Mouse (Mus musculus) midbrain, embryonic 11.5 days (tissue): Measurements from ENCODE around the gene Trim2. TPM values are rescaled to one million over a fixed set of nuclear protein-coding genes. Genes with fewer than 3 reads are reported as not detected.
A peak's percentile ranks its signal among the peaks of the same experiment; 100 is the strongest.

Experiments
- ATAC-seq: fragments of 200-750 bp; cut with Nextera tagmentation; 2 replicates; pipeline ENCODE4 v1.8.0; 2017; ENCODE audit warnings: moderate TSS enrichment, moderate library complexity; ENCODE audit not compliant: low FRiP score
- DNase-seq: peaks from one replicate; pipeline ENCODE4 v3.0.0; 2015; ENCODE audit warnings: low spot score; ENCODE audit errors: missing footprints
- H3K27ac ChIP-seq: fragments of 300-500 bp; sonication (generic); 2 replicates; pipeline ENCODE4 v1.5.1; 2014; ENCODE audit warnings: low read depth, low read length
- H3K27me3 ChIP-seq: fragments of 300-500 bp; sonication (generic); 2 replicates; pipeline ENCODE4 v1.6.1; 2014; ENCODE audit warnings: mild to moderate bottlenecking, low read length, moderate library complexity, mixed read lengths; ENCODE audit not compliant: control insufficient read depth, insufficient read depth
- H3K36me3 ChIP-seq: fragments of 300-500 bp; sonication (generic); 2 replicates; pipeline ENCODE4 v1.6.1; 2014; ENCODE audit warnings: mild to moderate bottlenecking, low read length, moderate library complexity, mixed read lengths; ENCODE audit not compliant: control insufficient read depth, insufficient read depth
- H3K4me1 ChIP-seq: fragments of 300-500 bp; sonication (generic); 2 replicates; pipeline ENCODE4 v1.6.1; 2014; ENCODE audit warnings: low read length; ENCODE audit not compliant: control insufficient read depth, insufficient read depth
- H3K4me2 ChIP-seq: fragments of 300-500 bp; sonication (generic); 2 replicates; pipeline ENCODE4 v1.6.1; 2014; ENCODE audit warnings: mild to moderate bottlenecking, moderate library complexity
- H3K4me3 ChIP-seq: fragments of 300-500 bp; sonication (generic); 2 replicates; pipeline ENCODE4 v1.5.1; 2014; ENCODE audit warnings: low read depth, low read length
- H3K9ac ChIP-seq: fragments of 300-500 bp; sonication (generic); 2 replicates; pipeline ENCODE4 v1.6.1; 2014; ENCODE audit warnings: low read length
- H3K9me3 ChIP-seq: fragments of 300-500 bp; sonication (generic); 2 replicates; pipeline ENCODE4 v1.6.1; 2016; ENCODE audit warnings: low read length; ENCODE audit not compliant: control insufficient read depth
- WGBS: fragments of 180-500 bp; shearing (Covaris S2); extraction: QIAGEN DNeasy Blood & Tissue Kit; methylation state at CpG from one replicate; pipeline ENCODE4 v1.1.7; 2014; 5-methylcytosine and 5-hydroxymethylcytosine counted together
- polyA plus RNA-seq: library from polyadenylated mRNA; unstranded; fragments of >200 nt; fragmentation: Nextera tagmentation; extraction: Ambion mirVana; gene quantifications from 2 replicates; pipeline ENCODE4 v1.2.1, GENCODE M21; 2014

Trim2 gene
- polyA plus RNA-seq, 1 experiment from 2014 or later = 128 TPM

DNA sequence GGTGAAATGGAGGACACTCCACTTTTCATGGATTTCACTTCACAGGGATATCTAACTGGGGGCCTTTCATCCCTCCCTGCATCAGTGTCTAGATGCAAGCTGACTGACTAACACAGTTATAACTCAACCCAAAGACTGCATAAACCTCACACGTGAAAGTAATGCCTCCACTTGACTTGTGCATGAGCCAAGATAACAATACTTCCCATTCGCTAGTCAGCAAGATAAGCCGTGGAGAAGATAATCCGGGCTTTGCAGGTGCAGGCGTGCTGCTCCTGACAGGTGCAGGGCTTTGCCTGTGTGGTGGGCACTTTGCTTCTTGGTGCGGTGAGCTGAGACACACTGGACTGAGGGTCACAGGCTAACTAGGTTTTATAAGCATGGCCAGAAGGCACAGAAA, 74.4 kb downstream of the Trim2 start:
- no peak overlapping the region for H3K4me3 ChIP-seq
- peaks cover 3% of the 10 kb centered on the region; the same call in 1 of the 2 replicates for H3K9me3 ChIP-seq
- no peaks in the 10 kb centered on the region for H3K36me3 ChIP-seq
- H3K4me2 ChIP-seq = no peak overlapping the region
- 83% methylated on average over 6 of the region's 6 CpGs for WGBS
- H3K27me3 ChIP-seq = no peaks in the 10 kb centered on the region
- no peak for ATAC-seq
- no peak overlapping the region for H3K9ac ChIP-seq
- peaks cover 16% of the 10 kb centered on the region for H3K4me1 ChIP-seq
- no peak for DNase-seq
- H3K27ac ChIP-seq = no peak overlapping the region

DNA sequence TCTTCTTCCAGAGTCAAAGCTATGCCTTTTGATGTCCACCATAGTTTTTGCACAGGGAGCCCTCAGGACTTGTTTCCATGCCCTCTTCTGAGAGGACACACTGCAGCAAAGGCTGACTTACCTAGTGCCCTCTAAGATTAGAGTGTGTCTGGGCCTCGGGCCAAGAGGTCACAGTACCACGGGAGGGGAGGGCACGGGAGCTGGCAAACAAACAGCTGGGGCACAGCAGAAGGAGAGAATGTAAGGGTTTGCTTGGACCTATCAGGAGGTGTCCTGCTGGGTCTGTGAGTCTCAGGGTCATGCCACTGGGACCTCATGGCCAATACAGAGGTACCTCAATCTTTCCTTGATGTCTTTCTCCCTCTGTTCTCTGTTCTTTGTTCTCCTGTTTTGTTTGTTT, 75.7 kb downstream of the Trim2 start:
- Histone ChIP-seq H3K27ac (no peak overlapping the region), H3K27me3 (no peaks in the 10 kb centered on the region), H3K36me3 (no peaks in the 10 kb centered on the region), H3K9ac (no peak overlapping the region), H3K9me3 (peaks cover 3% of the 10 kb centered on the region; the same call in 1 of the 2 replicates), H3K4me3 (no peak overlapping the region), H3K4me2 (no peak overlapping the region), H3K4me1 (peaks cover 16% of the 10 kb centered on the region)
- WGBS = 4% methylated on average over 3 of the region's 3 CpGs
- no peak for ATAC-seq
- no peak for DNase-seq

DNA sequence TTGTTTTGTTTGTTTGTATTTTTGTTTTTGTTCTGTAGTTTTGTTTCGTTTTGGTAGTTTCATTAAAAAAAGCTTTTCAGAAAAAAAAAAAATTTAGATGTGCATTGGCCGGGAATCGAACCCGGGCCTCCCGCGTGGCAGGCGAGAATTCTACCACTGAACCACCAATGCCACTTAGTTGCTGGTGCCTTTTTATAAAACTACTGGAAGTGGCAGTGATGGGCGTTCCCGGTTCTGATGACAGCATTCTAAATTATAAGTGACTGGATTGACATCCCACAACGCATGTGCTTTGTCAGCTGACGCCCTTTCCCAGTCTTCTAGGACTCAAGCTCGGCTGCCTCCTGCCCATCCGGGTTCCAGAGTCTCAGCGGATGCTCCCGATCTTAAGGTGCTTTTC, 77.8 kb downstream of the Trim2 start:
- Histone ChIP-seq H3K4me2 (peak overlapping the region; percentile 58; the same call in 1 of the 2 replicates), H3K27ac (no peak overlapping the region), H3K4me3 (no peak overlapping the region; the same call in 1 of the 2 replicates), H3K9ac (no peak overlapping the region), H3K36me3 (no peaks in the 10 kb centered on the region), H3K9me3 (peaks cover 3% of the 10 kb centered on the region; the same call in 1 of the 2 replicates), H3K4me1 (peaks cover 16% of the 10 kb centered on the region), H3K27me3 (no peaks in the 10 kb centered on the region)
- no peak for DNase-seq
- WGBS = 10% methylated on average over 15 of the region's 15 CpGs
- 0 out of 2 replicates have a peak, but pooled peaks have one; percentile 52 for ATAC-seq

DNA sequence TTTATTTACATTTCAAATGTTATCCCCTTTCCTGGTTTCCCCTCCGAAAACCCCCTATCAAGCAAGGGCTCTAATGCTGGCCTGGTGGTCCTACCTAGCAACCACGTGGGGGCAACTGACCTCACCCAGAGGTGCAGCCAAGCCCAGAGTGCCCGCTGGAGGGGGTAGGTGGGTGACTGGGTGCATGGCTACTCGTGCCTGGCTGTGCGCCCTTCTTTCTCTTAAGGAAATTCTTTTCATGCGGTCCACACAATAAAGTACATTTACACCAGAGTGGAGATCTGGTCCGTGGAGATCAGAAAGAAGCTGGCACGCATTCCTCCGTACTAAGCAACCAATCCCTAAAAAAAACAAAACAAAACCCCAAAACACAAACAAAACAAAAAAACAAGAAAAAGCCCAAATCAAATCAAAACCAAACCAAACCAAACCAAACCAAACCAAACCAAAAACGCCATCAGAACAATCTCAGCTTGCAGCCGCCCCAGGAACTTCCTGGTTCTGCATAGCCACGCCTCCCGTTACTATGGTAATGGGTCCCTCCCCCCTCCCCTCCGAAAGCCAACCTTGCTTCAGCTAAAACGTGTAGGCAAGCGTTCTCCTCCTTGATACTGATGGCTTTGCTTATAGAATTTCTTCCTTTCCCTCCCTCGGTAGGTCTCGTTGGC, 78.3 kb downstream of the Trim2 start:
- H3K9me3 ChIP-seq = no peaks in the 10 kb centered on the region
- peaks cover 16% of the 10 kb centered on the region for H3K4me1 ChIP-seq
- H3K27me3 ChIP-seq = no peaks in the 10 kb centered on the region
- no peaks in the 10 kb centered on the region for H3K36me3 ChIP-seq
- H3K4me2 ChIP-seq = peak overlapping the region; percentile 58
- H3K27ac ChIP-seq = no peak overlapping the region
- H3K4me3 ChIP-seq = peak overlapping the region; percentile 37
- DNase-seq (peak; percentile 97), ATAC-seq (peak; percentile 86)
- peak overlapping the region; percentile 51 for H3K9ac ChIP-seq
- under 1% methylated on average over 18 of the region's 18 CpGs for WGBS

DNA sequence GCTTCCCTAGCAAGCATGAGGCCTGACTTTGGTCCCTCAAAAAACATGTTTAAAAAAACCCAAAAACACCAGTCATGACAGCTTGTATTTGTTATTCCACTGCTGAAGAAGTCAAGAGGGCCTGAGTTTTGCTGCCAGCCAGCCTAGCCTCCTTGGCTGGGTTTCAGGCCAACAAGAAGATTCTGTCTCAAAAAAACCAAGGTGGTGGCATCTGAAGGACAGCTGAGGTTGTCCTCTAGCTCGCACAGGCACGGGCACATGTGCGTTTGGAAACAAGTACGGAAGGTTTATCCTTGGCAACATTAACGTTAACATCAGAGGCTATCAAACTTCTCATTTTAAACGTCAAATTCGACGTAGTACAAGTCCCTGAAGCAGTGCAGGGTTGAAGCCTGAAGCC, 79.0 kb downstream of the Trim2 start:
- Histone ChIP-seq H3K27ac (no peak overlapping the region), H3K4me3 (no peak overlapping the region), H3K9ac (no peak overlapping the region), H3K27me3 (no peaks in the 10 kb centered on the region), H3K36me3 (no peaks in the 10 kb centered on the region), H3K9me3 (no peaks in the 10 kb centered on the region), H3K4me1 (peaks cover 16% of the 10 kb centered on the region), H3K4me2 (no peak overlapping the region)
- ATAC-seq (no peak), DNase-seq (no peak)
- 35% methylated on average over 8 of the region's 8 CpGs for WGBS

DNA sequence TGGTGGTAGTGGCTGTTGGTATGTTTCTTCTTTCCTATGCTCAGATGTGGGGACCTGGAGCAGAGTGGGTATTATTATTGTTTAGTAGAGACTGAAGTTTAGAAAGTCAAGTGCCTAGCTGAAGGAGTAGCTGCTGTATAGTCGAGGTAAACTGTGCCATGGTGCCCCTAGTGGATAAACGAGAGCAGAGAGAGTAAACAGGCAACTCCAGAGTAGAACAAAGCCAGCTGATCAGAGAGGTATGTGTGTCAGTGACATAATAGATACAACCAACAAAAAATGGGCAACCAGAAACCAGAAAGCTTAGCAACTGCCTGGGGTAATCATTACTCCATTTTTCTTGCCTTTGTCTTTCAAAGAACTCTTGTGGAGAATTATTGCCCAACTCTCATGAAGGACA, 81.7 kb downstream of the Trim2 start:
- H3K9ac ChIP-seq = no peak overlapping the region
- WGBS = 15% methylated on average over 2 of the region's 2 CpGs
- peaks cover 14% of the 10 kb centered on the region for H3K4me1 ChIP-seq
- no peaks in the 10 kb centered on the region for H3K9me3 ChIP-seq
- H3K4me2 ChIP-seq = no peak overlapping the region
- H3K36me3 ChIP-seq = no peaks in the 10 kb centered on the region
- no peak for ATAC-seq
- H3K4me3 ChIP-seq = no peak overlapping the region
- no peaks in the 10 kb centered on the region for H3K27me3 ChIP-seq
- no peak for DNase-seq
- no peak overlapping the region for H3K27ac ChIP-seq

DNA sequence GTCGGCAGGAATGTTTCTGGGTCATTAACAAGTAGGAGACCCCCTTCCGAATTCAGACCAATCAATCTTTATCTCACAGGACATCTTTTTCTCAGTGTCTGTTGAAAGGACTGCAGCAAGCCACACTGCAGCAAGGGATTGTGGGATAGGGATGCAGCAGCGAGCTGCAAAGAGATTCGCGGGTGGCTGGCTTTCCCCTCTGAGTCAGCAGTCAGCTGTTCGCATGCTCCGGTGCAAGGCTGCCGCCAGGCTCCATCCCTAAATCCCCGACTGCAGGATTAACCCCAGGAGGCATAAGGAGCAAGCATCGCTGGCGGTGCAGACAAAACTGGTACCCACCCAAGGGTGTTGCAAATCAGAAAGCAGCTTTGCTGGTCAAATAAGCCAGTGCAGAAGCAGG, 85.9 kb downstream of the Trim2 start:
- peak overlapping the region; percentile 72 for H3K9ac ChIP-seq
- ATAC-seq = peak; percentile 79

DNA sequence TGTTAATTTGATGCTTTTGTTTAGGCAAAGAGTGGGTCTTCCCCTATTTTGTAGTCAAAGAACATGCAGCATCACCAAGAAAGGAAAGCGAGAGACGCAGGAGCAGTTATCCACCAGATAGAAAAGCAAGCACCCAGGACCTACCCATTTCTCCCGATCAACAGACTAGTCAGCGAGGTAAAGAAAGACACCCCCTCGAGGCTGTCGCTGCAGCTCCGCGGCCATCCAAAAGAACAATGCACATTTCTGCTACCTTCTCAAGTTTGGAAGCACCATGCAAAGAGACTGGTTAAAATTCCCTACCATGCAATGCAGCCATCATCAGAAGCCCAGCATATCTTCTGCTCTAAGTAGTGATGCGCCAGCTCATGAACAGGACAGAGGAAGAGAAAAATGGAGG, 86.4 kb downstream of the Trim2 start:
- Histone ChIP-seq H3K36me3 (no peaks in the 10 kb centered on the region), H3K27ac (peak overlapping the region; percentile 79), H3K4me3 (peak overlapping the region; percentile 48), H3K9ac (peak overlapping the region; percentile 72), H3K27me3 (no peaks in the 10 kb centered on the region), H3K4me2 (peak overlapping the region; percentile 67), H3K9me3 (no peaks in the 10 kb centered on the region), H3K4me1 (peaks cover 29% of the 10 kb centered on the region)
- DNase-seq (peak; percentile 89), ATAC-seq (peak; percentile 37)
- WGBS = 0% methylated on average over 9 of the region's 9 CpGs

More for the DNA sequence above, 85.9 kb downstream of the Trim2 start:
- H3K4me1 ChIP-seq = peaks cover 28% of the 10 kb centered on the region
- no peaks in the 10 kb centered on the region for H3K27me3 ChIP-seq
- WGBS = under 1% methylated on average over 11 of the region's 11 CpGs
- DNase-seq = peak; percentile 96
- peak overlapping the region; percentile 48 for H3K4me3 ChIP-seq
- H3K36me3 ChIP-seq = no peaks in the 10 kb centered on the region
- peak overlapping the region; percentile 67 for H3K4me2 ChIP-seq
- H3K9me3 ChIP-seq = no peaks in the 10 kb centered on the region
- H3K27ac ChIP-seq = peak overlapping the region; percentile 79

DNA sequence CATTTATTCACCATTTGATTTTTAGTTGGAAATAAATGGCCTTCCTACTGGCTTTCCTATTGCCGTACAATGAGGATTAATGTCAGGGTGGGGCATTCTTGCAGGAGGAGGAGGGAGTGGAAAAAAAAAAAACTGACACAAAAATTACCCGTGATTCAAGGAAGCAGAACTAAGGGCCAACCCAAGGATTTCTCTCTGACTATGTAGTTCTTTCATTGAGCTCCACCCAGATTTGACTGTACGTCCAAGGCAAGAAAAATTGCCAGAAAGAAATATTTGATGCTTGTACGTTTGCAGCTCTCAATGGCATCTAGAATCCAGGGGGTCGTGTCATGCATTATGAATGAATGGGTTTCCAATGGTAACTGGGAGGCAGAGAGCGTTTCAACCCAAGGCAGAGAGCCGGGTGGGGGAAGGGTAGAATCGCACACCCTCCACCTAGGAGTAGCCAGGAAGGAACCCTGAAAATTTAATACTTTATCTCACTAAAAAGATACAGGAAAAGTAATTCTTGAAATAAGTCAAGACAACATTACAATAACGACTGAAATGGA, 86.9 kb downstream of the Trim2 start:
- ATAC-seq (peak; percentile 84), DNase-seq (peak; percentile 91)
- Histone ChIP-seq H3K4me1 (peaks cover 29% of the 10 kb centered on the region), H3K9ac (peak overlapping the region; percentile 72), H3K9me3 (no peaks in the 10 kb centered on the region), H3K27ac (peak overlapping the region; percentile 79), H3K4me3 (peak overlapping the region; percentile 48), H3K27me3 (no peaks in the 10 kb centered on the region), H3K4me2 (peak overlapping the region; percentile 67), H3K36me3 (no peaks in the 10 kb centered on the region)
- 1% methylated on average over 9 of the region's 9 CpGs for WGBS
